Mouse (Mus musculus) kidney, postnatal 0 days (tissue): ENCODE data around the gene Ppia. TPM values are rescaled to one million over a fixed set of nuclear protein-coding genes. Genes with fewer than 3 reads are reported as not detected.
"Not testable (repeated sequence)": the region's sequence is repeated elsewhere in the genome, so short reads cannot be mapped to it uniquely, and the experiment has no call there.

Experiments used
- ATAC-seq: fragments of 200-750 bp; cut with Nextera tagmentation; replicated peaks from 2 replicates; pipeline ENCODE4 v1.8.0; 2017; ENCODE audit warnings: low read depth, moderate number of reproducible peaks, moderate TSS enrichment, moderate library complexity; ENCODE audit not compliant: low FRiP score
- DNase-seq: peaks from one replicate; pipeline ENCODE4 v3.0.0-alpha.2; 2016; ENCODE audit warnings: low spot score
- H3K27ac ChIP-seq: fragments of 300-500 bp; sonication (generic); 2 replicates; pipeline ENCODE4 v1.5.1; 2014; ENCODE audit warnings: mild to moderate bottlenecking
- H3K27me3 ChIP-seq: fragments of 300-500 bp; sonication (generic); 2 replicates; pipeline ENCODE4 v1.6.1; 2014; ENCODE audit warnings: low read length, mixed read lengths; ENCODE audit not compliant: insufficient read depth
- H3K36me3 ChIP-seq: fragments of 300-500 bp; sonication (generic); 2 replicates; pipeline ENCODE4 v1.6.1; 2014; ENCODE audit warnings: low read length, mixed read lengths; ENCODE audit not compliant: insufficient read depth
- H3K4me1 ChIP-seq: fragments of 300-500 bp; sonication (generic); replicated peaks from 2 replicates; pipeline ENCODE4 v1.6.1; 2014; ENCODE audit warnings: antibody characterized with exemption, low read length, mixed read lengths; ENCODE audit not compliant: insufficient read depth
- H3K4me2 ChIP-seq: fragments of 300-500 bp; sonication (generic); 2 replicates; pipeline ENCODE4 v1.6.1; 2014; ENCODE audit warnings: mild to moderate bottlenecking, low read length, moderate library complexity, mixed read lengths
- H3K4me3 ChIP-seq: fragments of 300-500 bp; sonication (generic); replicated peaks from 2 replicates; pipeline ENCODE4 v1.5.1; 2014; ENCODE audit warnings: low read depth, low read length
- H3K9ac ChIP-seq: fragments of 300-500 bp; sonication (generic); 2 replicates; pipeline ENCODE4 v1.6.1; 2014; ENCODE audit warnings: low read depth, low read length
- H3K9me3 ChIP-seq: fragments of 300-500 bp; sonication (generic); replicated peaks from 2 replicates; pipeline ENCODE4 v1.6.1; 2016; ENCODE audit warnings: low read length, inconsistent platforms, mixed read lengths
- CTCF ChIP-seq: IDR thresholded peaks from 2 replicates; pipeline ENCODE4 v1.5.1; 2016; ENCODE audit warnings: antibody characterized with exemption, low read depth, mild to moderate bottlenecking, moderate library complexity
- WGBS: fragments of 180-500 bp; shearing (Covaris S2); extraction: QIAGEN DNeasy Blood & Tissue Kit; methylation state at CpG from one replicate; pipeline ENCODE4 v1.1.7; 2014; 5-methylcytosine and 5-hydroxymethylcytosine counted together
- polyA plus RNA-seq: library from polyadenylated mRNA; unstranded; fragments of >200 nt; fragmentation: Nextera tagmentation; extraction: Ambion mirVana; gene quantifications from 2 replicates; pipeline ENCODE4 v1.2.1, GENCODE M21; 2015

The Ppia gene
- polyA plus RNA-seq, 1 experiment from 2014 or later = 5,791 TPM

GRCm38 (mm10) chr11:6410050-6410602, 5.1 kb upstream of the Ppia start:
- H3K9me3 ChIP-seq = no peaks in the 10 kb centered on the region
- no peak overlapping the region for H3K4me2 ChIP-seq
- H3K36me3 ChIP-seq = peaks cover 4% of the 10 kb centered on the region
- H3K9ac ChIP-seq = no peak overlapping the region
- 43% methylated on average over 5 of the region's 5 CpGs for WGBS
- H3K4me1 ChIP-seq = peaks cover 19% of the 10 kb centered on the region; the same call in 1 of the 2 replicates
- no peak overlapping the region for H3K27ac ChIP-seq
- no peak for TF ChIP-seq CTCF
- H3K27me3 ChIP-seq = no peaks in the 10 kb centered on the region
- ATAC-seq = no peak
- no peak for DNase-seq
- H3K4me3 ChIP-seq = no peak overlapping the region

DNA sequence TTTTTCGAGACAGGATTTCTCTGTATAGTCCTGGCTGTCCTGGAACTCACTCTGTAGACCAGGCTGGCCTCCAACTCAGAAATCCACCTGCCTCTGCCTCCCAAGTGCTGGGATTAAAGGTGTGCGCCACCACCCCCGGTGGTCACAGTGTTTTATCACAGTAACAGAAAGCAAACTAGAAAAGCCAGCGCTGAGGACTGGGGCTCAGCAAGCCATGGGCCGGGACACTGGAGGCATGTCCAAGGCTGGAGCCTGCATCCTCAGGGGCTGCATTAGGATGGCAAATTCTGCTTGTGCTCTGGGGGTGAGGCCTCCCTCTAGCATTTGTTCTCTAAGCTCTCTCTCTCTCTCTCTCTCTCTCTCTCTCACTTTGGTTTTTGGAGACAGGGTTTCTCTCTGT, 4.5 kb upstream of the Ppia start:
- not testable (repeated sequence) for ATAC-seq, H3K4me3 ChIP-seq, H3K9me3 ChIP-seq, DNase-seq, H3K9ac ChIP-seq, H3K36me3 ChIP-seq, H3K27me3 ChIP-seq, H3K27ac ChIP-seq, H3K4me2 ChIP-seq
- WGBS = 94% methylated on average over 5 of the region's 5 CpGs
- peaks cover 13% of the 10 kb centered on the region; the same call in 1 of the 2 replicates for H3K4me1 ChIP-seq

GRCm38 (mm10) chr11:6411684-6412083, 3.6 kb upstream of the Ppia start:
- ATAC-seq = no peak

DNA sequence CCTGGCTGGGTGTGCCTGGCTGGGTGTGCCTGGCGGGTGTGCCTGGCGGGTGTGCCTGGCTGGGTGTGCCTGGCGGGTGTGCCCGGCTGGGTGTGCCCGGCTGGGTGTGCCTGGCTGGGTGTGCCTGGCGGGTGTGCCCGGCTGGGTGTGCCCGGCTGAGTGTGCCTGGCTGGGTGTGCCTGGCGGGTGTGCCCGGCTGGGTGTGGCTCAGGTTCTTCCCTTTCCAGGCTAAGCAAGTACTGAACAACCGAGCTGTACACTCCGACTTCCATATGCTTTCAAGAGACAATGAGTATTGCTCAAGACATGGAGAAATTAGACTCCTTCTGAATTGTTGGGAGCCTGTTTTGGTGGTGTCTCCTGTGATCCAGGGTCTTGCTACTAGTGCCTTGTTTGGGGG, 2.0 kb upstream of the Ppia start:
- no peak for TF ChIP-seq CTCF
- DNase-seq = no peak
- Histone ChIP-seq H3K4me1 (peaks cover 9% of the 10 kb centered on the region), H3K4me2 (no peak overlapping the region), H3K27ac (no peak overlapping the region), H3K4me3 (no peak overlapping the region), H3K27me3 (no peaks in the 10 kb centered on the region), H3K36me3 (0 out of 2 replicates have a peak, but pooled peaks cover 6% of the 10 kb centered on the region), H3K9ac (no peak overlapping the region), H3K9me3 (no peaks in the 10 kb centered on the region)
- WGBS = 96% methylated on average over 12 of the region's 12 CpGs
- ATAC-seq = no peak

More at GRCm38 (mm10) chr11:6411684-6412083, 3.6 kb upstream of the Ppia start:
- Histone ChIP-seq H3K9me3 (no peaks in the 10 kb centered on the region), H3K9ac (no peak overlapping the region), H3K4me3 (no peak overlapping the region), H3K36me3 (no peaks in the 10 kb centered on the region), H3K27ac (no peak overlapping the region), H3K4me1 (peaks cover 4% of the 10 kb centered on the region; the same call in 1 of the 2 replicates), H3K4me2 (no peak overlapping the region), H3K27me3 (no peaks in the 10 kb centered on the region)
- peak; percentile 78 for DNase-seq
- 5% methylated on average over 5 of the region's 5 CpGs for whole genome bisulfite sequencing
- peak; percentile 91 for TF ChIP-seq CTCF

GRCm38 (mm10) chr11:6415551-6416404, 535 bp downstream of the Ppia start:
- peak overlapping the region; percentile 91 for H3K4me3 ChIP-seq
- peak overlapping the region; percentile 98 for H3K9ac ChIP-seq
- H3K9me3 ChIP-seq = no peaks in the 10 kb centered on the region
- peak overlapping the region; percentile 99 for H3K27ac ChIP-seq
- H3K36me3 ChIP-seq = peaks cover 24% of the 10 kb centered on the region
- H3K27me3 ChIP-seq = no peaks in the 10 kb centered on the region
- ATAC-seq (peak; percentile 94), DNase-seq (peak; percentile 95)
- H3K4me2 ChIP-seq = peak overlapping the region; percentile 93
- H3K4me1 ChIP-seq = peaks cover 11% of the 10 kb centered on the region
- peak; percentile 1; the same call in 1 of the 2 replicates for TF ChIP-seq CTCF
- under 1% methylated on average over 74 of the region's 102 CpGs for WGBS

DNA sequence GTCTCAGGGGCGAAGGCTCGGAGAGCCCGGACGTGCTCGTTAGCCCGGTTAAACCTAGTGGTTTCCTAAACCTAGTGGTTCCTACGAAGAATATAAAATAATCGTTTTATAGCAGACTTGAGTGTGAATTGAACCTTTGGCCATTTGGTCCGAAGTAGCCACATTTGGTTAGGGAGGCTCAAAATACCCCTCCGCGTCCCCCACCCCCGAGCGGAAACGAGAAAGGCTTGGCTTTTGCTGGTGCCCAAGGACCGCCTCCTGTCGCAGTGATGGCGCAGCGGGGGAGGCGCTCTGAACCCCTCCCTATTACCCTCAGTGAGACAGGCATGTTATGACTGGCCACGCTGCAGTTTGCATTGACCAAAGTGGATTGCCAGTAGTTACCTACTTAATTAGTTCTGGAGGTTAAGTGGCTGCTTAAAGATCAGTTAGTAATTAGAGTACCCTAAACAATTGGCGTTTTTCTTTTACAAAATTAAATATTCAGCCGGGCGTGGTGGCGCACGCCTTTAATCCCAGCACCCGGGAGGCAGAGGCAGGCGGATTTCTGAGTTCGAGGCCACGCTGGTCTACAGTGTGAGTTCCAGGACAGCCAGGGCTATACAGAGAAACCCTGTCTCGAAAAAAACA, 1.3 kb downstream of the Ppia start:
- peak; percentile 44; the same call in 1 of the 2 replicates for ATAC-seq
- Histone ChIP-seq H3K9me3 (no peaks in the 10 kb centered on the region), H3K4me2 (peak overlapping the region; percentile 93), H3K27me3 (no peaks in the 10 kb centered on the region), H3K9ac (peak overlapping the region; percentile 98), H3K4me3 (peak overlapping the region; percentile 91), H3K27ac (peak overlapping the region; percentile 99), H3K36me3 (peaks cover 29% of the 10 kb centered on the region), H3K4me1 (peaks cover 11% of the 10 kb centered on the region)
- TF ChIP-seq CTCF = no peak
- under 1% methylated on average over 30 of the region's 30 CpGs for WGBS
- DNase-seq = peak; percentile 94
